ENCODE assay signal across 21 mouse cellular contexts in the genomic region with DNA sequence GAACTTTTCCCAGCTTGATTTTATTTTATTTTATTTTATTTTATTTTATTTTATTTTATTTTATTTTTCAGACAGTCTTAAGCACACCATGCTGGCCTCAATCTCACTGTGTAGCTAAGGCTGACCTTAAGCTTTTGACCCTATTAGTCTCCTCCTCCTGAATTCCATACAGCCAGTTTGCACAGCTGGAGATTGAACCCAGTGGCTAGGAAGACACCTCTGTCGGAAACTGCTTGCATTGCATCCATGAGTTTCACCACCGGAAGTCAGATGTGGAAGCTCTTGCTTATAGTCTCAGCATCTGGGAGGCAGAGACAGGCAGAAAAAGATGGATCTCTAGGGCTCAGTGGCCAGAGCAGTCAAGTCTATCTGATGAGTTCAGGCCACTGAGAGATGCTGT.
DNase-seq lines count a peak whose midpoint lies in the region; ATAC-seq lines count a peak whose summit lies in the region.
"Had no signal": no experiment of that assay in that cellular context is flagged by ENCODE, and none has a peak within 500 bp of the region (broad histone marks: within the 10 kb centered on the region; RNA-seq: fewer than 3 reads in every experiment).

No protein-coding gene starts in this region.

- no peak overlapping the region for H3K27ac ChIP-seq in kidney, embryonic 14.5 days (ENCODE audit: low read depth, low read length)
- H3K27ac ChIP-seq in kidney, embryonic 16.5 days (ENCODE audit: low read length), result no peak overlapping the region
- H3K27ac ChIP-seq: forebrain, embryonic 13.5 days; heart, embryonic 13.5 days; hindbrain, embryonic 13.5 days; hindbrain, postnatal 0 days had no signal

- H3K4me2 ChIP-seq in kidney, embryonic 14.5 days (replicated peaks; ENCODE audit: low read depth, low read length), result no peak overlapping the region
- no peak overlapping the region for H3K4me2 ChIP-seq in kidney, embryonic 16.5 days (replicated peaks; ENCODE audit: low read depth, low read length)
- H3K4me2 ChIP-seq: forebrain, embryonic 13.5 days; heart, embryonic 13.5 days; hindbrain, embryonic 13.5 days had no signal

- no peak overlapping the region for H3K9ac ChIP-seq in kidney, embryonic 14.5 days (ENCODE audit: low read depth, low read length)
- H3K9ac ChIP-seq in kidney, embryonic 16.5 days (replicated peaks; ENCODE audit: low read length), result no peak overlapping the region
- H3K9ac ChIP-seq: forebrain, embryonic 13.5 days; forebrain, postnatal 0 days; heart, embryonic 13.5 days; hindbrain, embryonic 13.5 days had no signal

- peak; percentile 16 for DNase-seq in embryo, embryonic 10 days (ENCODE audit: low spot score)
- DNase-seq in embryo, embryonic 9.5 days (ENCODE audit: extremely low spot score), result no peak
- peak; percentile 90 for DNase-seq in R1 (ENCODE audit: low read depth, low spot score)
- DNase-seq in mesoderm, embryonic 11.5 days (ENCODE audit: low read depth, low spot score), result peak; percentile 22
- DNase-seq in adrenal gland, adult (ENCODE audit: inconsistent age in 2 of 2, low spot score in 1 of 2), result no peak
- DNase-seq: adrenal gland, postnatal 10 days; B cell, adult 2 months; cerebellum, adult 11 months; cerebellum, adult 8-10 months; cerebellum, postnatal 25 days; forebrain, postnatal 0 days; gastrocnemius, postnatal 14 days had no signal

- WGBS in kidney, embryonic 14.5 days, result 27% methylated on average over 2 of the region's 2 CpGs
- WGBS in kidney, embryonic 16.5 days, result 24% methylated on average over 2 of the region's 2 CpGs

- no peaks in the 10 kb centered on the region for H3K27me3 ChIP-seq in kidney, embryonic 14.5 days (ENCODE audit: control insufficient read depth, insufficient read depth, low read length)
- no peaks in the 10 kb centered on the region for H3K27me3 ChIP-seq in kidney, embryonic 16.5 days (ENCODE audit: insufficient read depth, low read length)
- H3K27me3 ChIP-seq: forebrain, embryonic 13.5 days; heart, embryonic 13.5 days; hindbrain, embryonic 13.5 days; Patski had no signal

- no peaks in the 10 kb centered on the region for H3K9me3 ChIP-seq in kidney, embryonic 14.5 days (ENCODE audit: control insufficient read depth, low read length)
- H3K9me3 ChIP-seq in kidney, embryonic 16.5 days (ENCODE audit: low read length), result no peaks in the 10 kb centered on the region
- H3K9me3 ChIP-seq: forebrain, embryonic 13.5 days; heart, embryonic 13.5 days; hindbrain, embryonic 13.5 days had no signal

- no peaks in the 10 kb centered on the region for H3K4me1 ChIP-seq in kidney, embryonic 14.5 days (ENCODE audit: control insufficient read depth, insufficient read depth, low read length)
- H3K4me1 ChIP-seq in kidney, embryonic 16.5 days (ENCODE audit: insufficient read depth, low read length), result no peaks in the 10 kb centered on the region
- H3K4me1 ChIP-seq: forebrain, embryonic 13.5 days; heart, embryonic 13.5 days; hindbrain, embryonic 13.5 days had no signal

- H3K36me3 ChIP-seq in kidney, embryonic 14.5 days (ENCODE audit: control insufficient read depth, insufficient read depth, low read length), result no peaks in the 10 kb centered on the region
- no peaks in the 10 kb centered on the region for H3K36me3 ChIP-seq in kidney, embryonic 16.5 days (ENCODE audit: insufficient read depth, low read length)
- H3K36me3 ChIP-seq: heart, embryonic 13.5 days; hindbrain, embryonic 13.5 days had no signal

- 0 out of 2 replicates have a peak, but pooled peaks have one; percentile 46 for ATAC-seq in kidney, embryonic 14.5 days (ENCODE audit: low FRiP score, low TSS enrichment)
- no peak for ATAC-seq in kidney, embryonic 16.5 days (ENCODE audit: low FRiP score, low TSS enrichment)
- ATAC-seq: CD4-positive, CD25-positive, alpha-beta regulatory T cell, adult 4 months; forebrain, embryonic 13.5 days; forebrain, postnatal 0 days; hindbrain, postnatal 0 days; intestine, embryonic 16.5 days; Patski had no signal

- no peak overlapping the region for H3K4me3 ChIP-seq in kidney, embryonic 14.5 days (ENCODE audit: low read length)
- no peak overlapping the region for H3K4me3 ChIP-seq in kidney, embryonic 16.5 days (ENCODE audit: low read length)
- H3K4me3 ChIP-seq: forebrain, embryonic 13.5 days; heart, embryonic 13.5 days; hindbrain, embryonic 13.5 days had no signal

Comparison
In these comparisons a context has a peak if more than half of its experiments do, and no peak if none do; other contexts are left out.
1. DNase-seq: peak in embryo, embryonic 10 days (single experiment), R1 (single experiment) and mesoderm, embryonic 11.5 days (single experiment); none in embryo, embryonic 9.5 days (single experiment) and adrenal gland, adult (0 of 2).